Mouse (Mus musculus): ENCODE results near the gene Smim5.

The Smim5 gene

DNA sequence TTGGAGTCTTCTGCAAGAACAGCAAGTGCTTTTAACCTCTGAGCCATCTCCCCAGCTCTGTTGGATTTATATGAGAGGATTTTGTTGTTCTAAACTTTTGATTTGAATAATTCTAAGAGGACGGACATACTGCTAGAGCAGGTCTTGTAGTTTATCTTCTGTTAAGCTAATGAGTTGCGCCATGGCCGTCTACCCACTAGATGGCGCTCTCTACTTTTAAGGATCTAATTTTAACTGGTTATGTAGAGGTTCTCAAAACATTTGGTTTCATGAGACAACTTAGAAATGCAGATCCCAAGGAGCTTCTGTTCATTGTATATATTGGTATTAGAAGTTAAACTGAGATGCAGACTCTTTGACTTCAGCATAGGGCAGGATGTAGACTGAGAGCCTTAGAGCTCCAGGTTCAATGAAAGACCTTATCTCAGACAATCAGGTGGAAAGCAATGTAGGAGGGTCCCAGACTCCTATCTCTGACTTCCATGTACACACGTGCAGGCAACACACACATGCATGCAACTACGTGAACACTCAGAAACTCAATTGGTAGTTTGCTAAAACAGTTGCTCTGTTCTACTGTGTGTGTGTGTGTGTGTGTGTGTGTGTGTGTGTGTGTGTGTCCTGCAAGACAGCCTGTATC is 40.0 kb downstream of the Smim5 start:
- TF ChIP-seq GATA4 (IDR thresholded peaks at IDR 0.05; ENCODE audit: insufficient replicate concordance, low read length): no peak

DNA sequence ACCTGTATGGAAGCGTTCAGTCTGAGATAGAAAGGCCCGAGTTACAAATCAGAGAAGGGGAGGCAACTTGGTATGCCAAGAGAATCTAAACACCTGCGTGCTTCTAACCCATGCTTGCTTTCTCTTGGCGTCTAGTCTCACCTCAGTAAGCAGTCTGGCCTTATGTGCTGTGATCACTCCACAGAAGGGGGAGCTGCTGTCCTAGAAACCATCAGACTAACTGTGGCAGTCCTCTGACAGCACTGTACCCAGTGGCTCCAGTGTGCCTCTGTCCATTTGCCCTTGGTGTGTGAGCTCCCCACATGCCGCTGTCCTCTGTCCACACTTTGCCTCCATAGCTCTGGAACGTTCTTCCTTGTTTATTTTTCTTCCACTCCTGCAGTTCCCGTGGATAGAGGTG is 42.2 kb downstream of the Smim5 start:
- TF ChIP-seq GATA4 (IDR thresholded peaks at IDR 0.05; ENCODE audit: insufficient replicate concordance, low read length): no peak

DNA sequence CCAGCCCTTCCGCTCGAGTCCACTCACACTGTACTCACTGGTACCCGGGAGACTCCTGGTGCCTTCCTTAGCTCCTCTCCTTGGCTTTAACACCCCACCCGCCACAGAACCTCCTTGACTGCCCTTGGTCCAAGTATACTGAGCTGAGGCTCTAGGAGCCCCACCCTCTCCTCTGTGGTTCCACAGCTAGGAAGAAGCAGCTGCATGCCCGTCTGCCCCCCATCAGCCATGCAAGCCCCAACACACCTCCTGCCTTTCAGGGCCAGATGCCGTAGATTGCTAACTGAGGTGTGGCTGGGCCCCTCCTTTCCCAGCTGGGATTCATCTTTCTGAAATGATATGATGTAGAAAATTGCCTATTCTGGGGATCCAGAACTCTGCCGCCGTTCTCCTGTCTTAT is 45.5 kb downstream of the Smim5 start:
- TF ChIP-seq GATA4 (IDR thresholded peaks at IDR 0.05; ENCODE audit: insufficient replicate concordance, low read length): no peak

DNA sequence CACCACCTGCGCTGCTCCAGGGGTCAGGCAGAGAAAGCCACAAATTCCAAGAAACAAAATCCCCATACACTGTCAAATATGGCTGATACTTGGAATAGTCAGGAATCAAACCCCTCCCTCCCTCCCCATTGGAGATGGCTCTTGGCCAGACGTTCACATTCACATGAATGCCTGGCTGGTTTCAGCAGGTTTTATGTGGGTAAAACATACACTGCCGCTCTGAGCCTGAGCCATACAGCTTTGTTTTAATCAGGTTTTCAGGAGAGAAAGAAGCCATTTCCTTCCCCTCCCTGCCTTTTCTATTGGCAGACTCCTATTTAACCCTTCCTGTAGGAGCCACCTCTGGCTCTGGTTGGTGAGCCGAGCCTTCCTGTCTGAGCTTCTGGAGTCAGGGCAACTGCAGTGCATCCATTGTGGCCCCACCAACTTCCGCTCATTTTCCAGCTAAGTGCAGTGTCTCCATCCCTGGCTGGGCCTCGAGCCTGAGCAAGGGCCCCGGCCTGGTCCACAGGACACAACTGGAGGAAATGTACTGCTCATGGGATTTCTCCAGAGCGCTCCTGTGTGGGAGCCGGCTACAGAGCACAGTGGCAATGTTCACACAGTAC is 46.6 kb downstream of the Smim5 start:
- no peak for TF ChIP-seq GATA4 (IDR thresholded peaks at IDR 0.05; ENCODE audit: insufficient replicate concordance, low read length)

DNA sequence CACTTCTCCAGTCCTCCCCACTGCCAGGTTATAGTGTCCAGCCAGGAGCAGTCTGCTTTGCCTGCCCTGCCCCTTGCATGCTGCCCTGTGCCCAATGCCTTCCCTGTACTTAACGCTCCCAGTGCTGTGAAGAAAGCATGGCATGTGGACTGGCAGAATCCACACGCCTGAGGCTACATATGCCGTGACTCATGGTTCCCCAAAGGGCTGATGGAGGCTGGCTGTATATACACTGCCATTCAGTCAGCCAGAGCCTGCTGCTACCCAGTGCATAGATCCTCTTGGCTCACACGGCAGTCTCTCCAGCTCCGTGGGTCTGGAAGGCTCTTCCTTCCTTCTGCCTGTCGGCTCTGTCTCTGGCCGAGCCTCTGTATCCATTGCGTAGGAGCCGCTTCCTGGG is 48.5 kb downstream of the Smim5 start:
- TF ChIP-seq GATA4 (IDR thresholded peaks at IDR 0.05; ENCODE audit: insufficient replicate concordance, low read length): no peak

DNA sequence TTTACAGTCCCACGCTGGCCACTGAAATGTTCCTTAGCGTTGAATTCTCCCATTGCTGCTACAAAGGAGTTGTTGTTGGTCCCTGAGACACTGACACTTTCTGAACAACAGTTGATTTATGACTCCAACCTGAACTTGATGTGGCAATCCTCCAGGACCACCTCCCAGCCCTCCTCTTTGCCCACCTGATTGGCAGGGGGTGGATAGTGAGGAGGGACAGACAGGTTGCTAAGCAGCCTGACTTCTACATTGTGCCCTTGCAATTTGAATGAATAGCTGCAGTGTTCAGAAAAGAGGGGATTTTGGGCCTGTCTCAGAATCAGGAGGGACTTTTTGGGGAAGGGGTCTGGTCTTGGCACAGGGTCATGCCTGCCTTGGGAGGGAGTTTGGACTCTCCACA is 51.0 kb downstream of the Smim5 start:
- no peak for TF ChIP-seq GATA4 (IDR thresholded peaks at IDR 0.05; ENCODE audit: insufficient replicate concordance, low read length)

DNA sequence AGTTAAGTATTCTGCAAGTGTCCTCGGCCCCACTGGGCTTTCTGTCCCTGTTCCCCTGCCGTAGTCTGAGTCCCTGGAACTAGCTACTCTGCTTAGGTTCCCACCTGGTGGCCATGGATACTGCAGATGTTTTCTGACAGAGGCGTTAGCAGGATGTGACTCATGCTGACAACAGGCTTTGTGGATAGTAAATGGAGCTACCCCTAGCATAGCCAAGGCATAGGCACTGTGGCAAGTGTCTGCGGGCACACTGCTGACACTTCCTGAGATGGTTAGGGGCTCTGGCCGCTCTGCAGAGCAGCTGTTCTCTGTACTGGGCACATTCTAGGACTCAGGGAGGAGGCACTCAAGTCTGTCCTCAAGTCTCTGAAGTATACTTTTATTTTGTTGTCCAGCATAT is 54.9 kb downstream of the Smim5 start:
- no peak for TF ChIP-seq GATA4 (IDR thresholded peaks at IDR 0.05; ENCODE audit: insufficient replicate concordance, low read length)

DNA sequence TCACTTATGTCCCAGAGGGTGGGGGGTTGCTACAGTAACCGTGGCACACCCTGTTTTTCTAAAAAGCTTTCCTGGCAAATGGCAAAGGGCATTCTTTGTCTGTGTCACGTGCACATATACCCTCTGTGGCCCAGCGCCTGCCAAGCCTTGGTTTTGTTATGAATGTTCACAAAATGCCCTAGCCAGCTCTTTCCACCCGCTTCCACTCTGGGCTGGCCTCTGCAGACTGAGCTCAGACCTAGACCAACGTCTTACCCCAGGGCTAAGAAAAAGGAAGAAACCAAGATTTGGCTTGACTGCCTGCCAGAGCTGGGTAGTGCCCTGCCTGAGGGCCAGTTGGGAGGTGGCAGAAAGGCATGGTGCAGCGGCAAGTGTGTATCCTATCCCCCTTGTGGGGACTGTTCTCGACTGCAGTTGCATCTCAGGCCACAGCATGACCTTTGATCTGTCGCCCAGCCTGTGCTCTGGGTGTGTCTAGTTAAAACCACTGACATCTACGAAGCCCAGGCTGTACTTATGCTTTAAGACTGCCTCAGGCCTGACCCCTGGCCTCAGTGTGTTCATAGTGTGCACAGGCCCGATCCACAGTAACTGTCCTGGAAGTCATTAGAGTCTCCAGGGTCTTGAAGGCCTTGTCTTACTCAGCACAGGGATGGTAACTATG is 55.6 kb downstream of the Smim5 start:
- no peak for TF ChIP-seq GATA4 (IDR thresholded peaks at IDR 0.05; ENCODE audit: insufficient replicate concordance, low read length)

Measured in liver, adult (tissue).